Mouse (Mus musculus) CH12.LX (cell line): ENCODE results near the gene Arhgap6. TPM values are rescaled to one million over a fixed set of nuclear protein-coding genes. Genes with fewer than 3 reads are reported as not detected.

Experiments used
- DNase-seq: peaks from one replicate; pipeline ENCODE4 v3.0.0-alpha.2; 2013; ENCODE audit errors: extremely low read depth
- H3K27ac ChIP-seq: 2 replicates; pipeline ENCODE4 v1.5.1; 2012; ENCODE audit warnings: low read depth, mild to moderate bottlenecking, control low read depth, moderate library complexity; ENCODE audit not compliant: insufficient read depth
- H3K27me3 ChIP-seq: replicated peaks from 2 replicates; pipeline ENCODE3; 2012; ENCODE audit warnings: inconsistent platforms
- H3K36me3 ChIP-seq, 2 experiments: replicated peaks in 1 of 2; 2 replicates each; pipeline versions ENCODE3 to v1.6.1; 2012; ENCODE audit warnings: inconsistent platforms in 1 of 2, low read length in 1 of 2, mild to moderate bottlenecking in 1 of 2, mixed read lengths in 1 of 2, moderate library complexity in 1 of 2; ENCODE audit not compliant: control insufficient read depth in 1 of 2, insufficient read depth in 1 of 2
- H3K4me1 ChIP-seq, 2 experiments: 2 replicates each; pipeline ENCODE4 v1.6.1; 2012; ENCODE audit warnings: inconsistent platforms in 1 of 2, moderate library complexity in 1 of 2; ENCODE audit not compliant: insufficient read depth in 2 of 2, control insufficient read depth in 1 of 2
- H3K4me2 ChIP-seq: 2 replicates; pipeline ENCODE4 v1.6.1; 2012; ENCODE audit warnings: low read depth, mild to moderate bottlenecking, control low read depth; ENCODE audit not compliant: poor library complexity, insufficient read depth, severe bottlenecking
- H3K4me3 ChIP-seq, 3 experiments: fragments of 150-350 bp in 1 of 3; sonication (generic) in 1 of 3; replicated peaks in 1 of 3; 2 replicates each; pipeline versions ENCODE3 to v1.5.1; 2011 to 2012; ENCODE audit warnings: low read depth in 2 of 3, low read length in 2 of 3, mild to moderate bottlenecking in 2 of 3, moderate library complexity in 2 of 3, control low read depth in 1 of 3, improper control_type of control experiment in 1 of 3, inconsistent platforms in 1 of 3, mixed read lengths in 1 of 3; ENCODE audit not compliant: poor library complexity in 1 of 3
- H3K79me2 ChIP-seq: replicated peaks from 2 replicates; pipeline ENCODE4 v1.6.1; 2012; ENCODE audit warnings: mild to moderate bottlenecking, moderate library complexity; ENCODE audit not compliant: control insufficient read depth, poor library complexity, insufficient read depth, severe bottlenecking; ENCODE audit errors: extremely low read depth
- H3K9ac ChIP-seq: 2 replicates; pipeline ENCODE4 v1.6.1; 2012; ENCODE audit warnings: low read depth, mild to moderate bottlenecking, control low read depth, moderate library complexity; ENCODE audit not compliant: insufficient read depth
- H3K9me3 ChIP-seq: replicated peaks from 2 replicates; pipeline ENCODE3; 2012; ENCODE audit warnings: low read length, inconsistent platforms, mixed read lengths
- BHLHE40 ChIP-seq: IDR thresholded peaks from 2 replicates; pipeline ENCODE4 v1.6.1; 2011; ENCODE audit warnings: mild to moderate bottlenecking, low read depth, low read length, improper control_type of control experiment
- CHD1 ChIP-seq: IDR thresholded peaks from 2 replicates; pipeline ENCODE4 v1.6.1; 2012; ENCODE audit warnings: low read depth, low read length, improper control_type of control experiment, inconsistent platforms
- CHD2 ChIP-seq: IDR thresholded peaks from 2 replicates; pipeline ENCODE4 v1.6.1; 2011; ENCODE audit warnings: low read length, improper control_type of control experiment
- CTCF ChIP-seq, 2 experiments: IDR thresholded peaks in 1 of 2; conservative IDR thresholded peaks in 1 of 2; 2 replicates each; pipeline ENCODE4 v1.5.1; 2011 to 2012; ENCODE audit warnings: low read depth in 2 of 2, low read length in 2 of 2, improper control_type of control experiment in 1 of 2, inconsistent platforms in 1 of 2, mild to moderate bottlenecking in 1 of 2, moderate library complexity in 1 of 2
- E2F4 ChIP-seq: IDR thresholded peaks from 2 replicates; pipeline ENCODE4 v1.6.1; 2011; ENCODE audit warnings: low read depth, low read length, improper control_type of control experiment; ENCODE audit not compliant: insufficient replicate concordance
- ELF1 ChIP-seq: IDR thresholded peaks from 2 replicates; pipeline ENCODE4 v1.6.1; 2014; ENCODE audit warnings: low read depth, mild to moderate bottlenecking, inconsistent platforms, low read length, improper control_type of control experiment
- EP300 ChIP-seq: IDR thresholded peaks from 2 replicates; pipeline ENCODE4 v1.6.1; 2011; ENCODE audit warnings: low read length, improper control_type of control experiment
- ETS1 ChIP-seq: conservative IDR thresholded peaks from 2 replicates; pipeline ENCODE4 v1.6.1; 2012; ENCODE audit warnings: low read depth, mild to moderate bottlenecking, inconsistent platforms, low read length, improper control_type of control experiment, moderate library complexity
- GABPA ChIP-seq: IDR thresholded peaks from 2 replicates; pipeline ENCODE4 v1.6.1; 2012; ENCODE audit warnings: low read depth, low read length, improper control_type of control experiment, inconsistent platforms; ENCODE audit not compliant: insufficient replicate concordance
- HCFC1 ChIP-seq: IDR thresholded peaks from 2 replicates; pipeline ENCODE4 v1.6.1; 2012; ENCODE audit warnings: low read depth, mild to moderate bottlenecking, inconsistent platforms, low read length, improper control_type of control experiment
- IRF4 ChIP-seq: IDR thresholded peaks from 2 replicates; pipeline ENCODE4 v1.6.1; 2014; ENCODE audit warnings: low read depth, mild to moderate bottlenecking, inconsistent platforms, low read length, improper control_type of control experiment
- JUN ChIP-seq: IDR thresholded peaks from 2 replicates; pipeline ENCODE4 v1.6.1; 2011; ENCODE audit warnings: low read depth, mild to moderate bottlenecking, low read length, improper control_type of control experiment, moderate library complexity; ENCODE audit not compliant: insufficient read depth
- JUND ChIP-seq: conservative IDR thresholded peaks from 2 replicates; pipeline ENCODE4 v1.6.1; 2011; ENCODE audit warnings: low read depth, low read length, improper control_type of control experiment
- KAT2A ChIP-seq: IDR thresholded peaks from 2 replicates; pipeline ENCODE4 v1.6.1; 2012; ENCODE audit warnings: low read length, improper control_type of control experiment, inconsistent platforms; ENCODE audit not compliant: insufficient replicate concordance
- MAFK ChIP-seq: IDR thresholded peaks from 2 replicates; pipeline ENCODE4 v1.6.1; 2011; ENCODE audit warnings: low read length, improper control_type of control experiment; ENCODE audit not compliant: insufficient replicate concordance
- MAX ChIP-seq: IDR thresholded peaks from 2 replicates; pipeline ENCODE4 v1.6.1; 2011; ENCODE audit warnings: low read length, improper control_type of control experiment
- MAZ ChIP-seq: IDR thresholded peaks from 2 replicates; pipeline ENCODE4 v1.6.1; 2012; ENCODE audit warnings: low read depth, mild to moderate bottlenecking, inconsistent platforms, low read length, improper control_type of control experiment, moderate library complexity
- MEF2A ChIP-seq: IDR thresholded peaks from 2 replicates; pipeline ENCODE4 v1.6.1; 2014; ENCODE audit warnings: low read depth, mild to moderate bottlenecking, inconsistent platforms, low read length, improper control_type of control experiment, borderline replicate concordance
- MXI1 ChIP-seq: IDR thresholded peaks from 2 replicates; pipeline ENCODE4 v1.6.1; 2011; ENCODE audit warnings: mild to moderate bottlenecking, low read depth, low read length, improper control_type of control experiment
- MYC ChIP-seq: IDR thresholded peaks from 2 replicates; pipeline ENCODE4 v1.6.1; 2011; ENCODE audit warnings: low read depth, mild to moderate bottlenecking, improper control_type of control experiment, low read length
- NELFE ChIP-seq: IDR thresholded peaks from 2 replicates; pipeline ENCODE4 v1.6.1; 2011; ENCODE audit warnings: low read depth, low read length, improper control_type of control experiment
- NRF1 ChIP-seq: IDR thresholded peaks from 2 replicates; pipeline ENCODE4 v1.6.1; 2014; ENCODE audit warnings: low read depth, mild to moderate bottlenecking, inconsistent platforms, low read length, improper control_type of control experiment, moderate library complexity
- PAX5 ChIP-seq: IDR thresholded peaks from 2 replicates; pipeline ENCODE4 v1.6.1; 2012; ENCODE audit warnings: low read length, inconsistent platforms, mixed read lengths
- POLR2A ChIP-seq: IDR thresholded peaks from 2 replicates; pipeline ENCODE4 v1.6.1; 2011; ENCODE audit warnings: low read depth, mild to moderate bottlenecking, improper control_type of control experiment, low read length
- POLR2AphosphoS2 ChIP-seq: IDR thresholded peaks from 2 replicates; pipeline ENCODE4 v1.6.1; 2011; ENCODE audit warnings: low read depth, low read length, improper control_type of control experiment
- RAD21 ChIP-seq: IDR thresholded peaks from 2 replicates; pipeline ENCODE4 v1.6.1; 2011; ENCODE audit warnings: low read depth, mild to moderate bottlenecking, low read length, improper control_type of control experiment, moderate library complexity
- RCOR1 ChIP-seq: conservative IDR thresholded peaks from 2 replicates; pipeline ENCODE4 v1.6.1; 2012; ENCODE audit warnings: low read depth, mild to moderate bottlenecking, inconsistent platforms, low read length, improper control_type of control experiment
- SIN3A ChIP-seq: IDR thresholded peaks from 2 replicates; pipeline ENCODE4 v1.6.1; 2012; ENCODE audit warnings: low read length, improper control_type of control experiment, inconsistent platforms
- SMC3 ChIP-seq: IDR thresholded peaks from 2 replicates; pipeline ENCODE4 v1.6.1; 2011; ENCODE audit warnings: low read depth, low read length, improper control_type of control experiment
- TBP ChIP-seq: conservative IDR thresholded peaks from 2 replicates; pipeline ENCODE4 v1.6.1; 2011; ENCODE audit warnings: low read depth, low read length, improper control_type of control experiment
- TCF12 ChIP-seq: IDR thresholded peaks from 2 replicates; pipeline ENCODE4 v1.6.1; 2014; ENCODE audit warnings: low read depth, mild to moderate bottlenecking, inconsistent platforms, low read length, improper control_type of control experiment
- UBTF ChIP-seq: IDR thresholded peaks from 2 replicates; pipeline ENCODE4 v1.6.1; 2012; ENCODE audit warnings: low read depth, mild to moderate bottlenecking, inconsistent platforms, low read length, improper control_type of control experiment, moderate library complexity
- USF1 ChIP-seq: IDR thresholded peaks from 2 replicates; pipeline ENCODE4 v1.6.1; 2014; ENCODE audit warnings: low read depth, mild to moderate bottlenecking, inconsistent platforms, low read length, improper control_type of control experiment
- USF2 ChIP-seq: conservative IDR thresholded peaks from 2 replicates; pipeline ENCODE4 v1.6.1; 2011; ENCODE audit warnings: low read depth, low read length, improper control_type of control experiment
- ZC3H11A ChIP-seq: IDR thresholded peaks from 2 replicates; pipeline ENCODE4 v1.6.1; 2012; ENCODE audit warnings: low read depth, mild to moderate bottlenecking, inconsistent platforms, low read length, improper control_type of control experiment
- ZKSCAN1 ChIP-seq: IDR thresholded peaks from 2 replicates; pipeline ENCODE4 v1.6.1; 2012; ENCODE audit warnings: low read depth, inconsistent platforms, low read length, improper control_type of control experiment, borderline replicate concordance
- ZMIZ1 ChIP-seq: IDR thresholded peaks from 2 replicates; pipeline ENCODE4 v1.6.1; 2012; ENCODE audit warnings: low read depth, mild to moderate bottlenecking, inconsistent platforms, low read length, improper control_type of control experiment
- ZNF384 ChIP-seq: IDR thresholded peaks from 2 replicates; pipeline ENCODE4 v1.6.1; 2012; ENCODE audit warnings: low read depth, low read length, improper control_type of control experiment, inconsistent platforms
- dilution Hi-C: fragments of 300-500 bp; cut with MboI; formaldehyde crosslinking; loops from 2 replicates; pipeline ENCODE4 v1.14.3; 2020; ENCODE audit warnings: low sequenced_read_pairs; ENCODE audit not compliant: extremely low pct_unique_long_range_greater_than_20kb, extremely low pct_ligation_motif_present
- in situ Hi-C: fragments of 300-500 bp; cut with MboI; formaldehyde crosslinking; loops from 3 replicates; pipeline ENCODE4 v1.14.3; 2019; ENCODE audit warnings: low sequenced_read_pairs, low pct_ligation_motif_present, low pct_unique_long_range_greater_than_20kb, mixed read lengths
- polyA plus RNA-seq: library from polyadenylated mRNA; unstranded; fragments of >175 nt; gene quantifications from 2 replicates; pipeline ENCODE4 v1.2.1, GENCODE M21; 2012; ENCODE audit warnings: low read depth; ENCODE audit not compliant: insufficient read length
- total RNA-seq, 2 experiments: library from RNA; depleted of rRNA; stranded (reverse); fragments of 300-350 nt in 1 of 2; fragments of >200 nt in 1 of 2; gene quantifications; 2 replicates each; pipeline ENCODE4 v1.2.3; 2012 to 2014

Arhgap6 gene
- total and polyA plus RNA-seq, 3 experiments = 0.13 to 0.47 (median 0.46) TPM

DNA sequence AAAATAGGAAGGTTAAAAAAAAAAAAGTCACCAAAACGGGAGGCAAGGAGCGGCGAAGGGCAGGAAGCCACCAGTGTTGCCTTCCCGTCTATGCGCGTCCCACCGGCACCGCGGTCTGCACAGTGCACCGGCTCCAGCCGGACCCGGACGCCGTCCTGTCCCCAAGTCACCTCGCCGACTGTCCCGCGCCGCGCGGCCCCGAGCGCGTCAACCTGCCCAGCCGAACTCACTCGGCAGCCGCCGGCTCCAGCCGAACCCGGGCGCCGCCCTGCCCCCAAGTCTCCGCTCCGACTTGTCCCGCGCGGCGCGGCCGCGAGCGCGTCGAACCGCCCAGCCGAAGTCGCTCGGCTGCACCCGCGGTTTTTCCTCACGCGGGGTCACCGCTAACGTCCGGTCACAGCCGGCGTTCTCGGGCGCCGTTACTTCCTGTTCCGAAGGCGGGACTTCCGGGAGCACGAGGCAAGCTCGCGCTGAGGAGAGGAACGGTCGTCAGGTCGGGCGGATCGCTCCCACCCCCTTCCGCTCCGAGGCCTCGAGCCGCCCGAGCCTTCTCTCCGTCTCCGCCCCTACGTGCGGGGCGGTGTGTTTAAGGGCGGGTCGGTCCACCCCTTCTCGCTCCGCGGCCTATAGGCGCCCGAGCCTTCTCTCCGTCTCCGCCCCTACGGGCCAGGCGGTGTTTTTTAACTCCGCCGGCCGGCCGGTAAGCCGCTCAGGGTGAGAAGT, 525.2 kb downstream of the Arhgap6 start, which contains the start of gene Hccs:
Gene Hccs (minus strand): TSS at position 428 of the 723 bp plus-strand sequence.
- Histone ChIP-seq H3K27me3 (no peaks in the 10 kb centered on the region), H3K9me3 (no peaks in the 10 kb centered on the region), H3K9ac (peak within 1 kb of the TSS; percentile 89), H3K4me2 (peak within 1 kb of the TSS; percentile 94), H3K4me1 (peaks cover 0 to 12% of the 10 kb centered on the region in 2 experiments; a peak in 1 of 4 replicates), H3K4me3 (peak within 1 kb of the TSS; percentile 72 to 92 (median 74)), H3K79me2 (peaks cover 9% of the 10 kb centered on the region; the same call in 1 of the 2 replicates), H3K27ac (peak within 1 kb of the TSS; percentile 71), H3K36me3 (peaks cover 6 to 16% of the 10 kb centered on the region in 2 experiments)
- TF ChIP-seq KAT2A (no peak), ZNF384 (no peak), PAX5 (no peak), BHLHE40 (peak; percentile 74), MAX (no peak), UBTF (no peak), ZC3H11A (no peak), USF2 (no peak), MYC (no peak), POLR2A (peak; percentile 66; the same call in 1 of the 2 replicates), NELFE (0 out of 2 replicates have a peak, but pooled peaks have one; percentile 6), TBP (no peak), JUND (no peak), SMC3 (no peak), POLR2AphosphoS2 (no peak), IRF4 (no peak), ZKSCAN1 (no peak), MEF2A (no peak), MAZ (no peak), MXI1 (peak; percentile 34; the same call in 1 of the 2 replicates), JUN (no peak), ELF1 (peak; percentile 81), ETS1 (no peak), RCOR1 (no peak), HCFC1 (peak; percentile 77), CTCF (conservative IDR thresholded peaks at IDR 0.05 in 1 of 2, IDR thresholded peaks at IDR 0.05 in 1 of 2; ENCODE audit: low read depth in 2 of 2, low read length in 2 of 2) (no peak), ZMIZ1 (no peak), USF1 (no peak), RAD21 (no peak), EP300 (no peak), NRF1 (0 out of 2 replicates have a peak, but pooled peaks have one; percentile 5), CHD2 (no peak), SIN3A (no peak), CHD1 (no peak), E2F4 (no peak), TCF12 (peak; percentile 35; the same call in 1 of the 2 replicates), GABPA (no peak), MAFK (no peak)
- DNase-seq = peak; percentile 82
- in situ Hi-C loops (no loop called here), dilution Hi-C loops (no loop called here)
